Mouse (Mus musculus): Measurements from ENCODE around the gene Gm3854. TPM values are rescaled to one million over a fixed set of nuclear protein-coding genes. Genes with fewer than 3 reads are reported as not detected.

The Gm3854 gene
- polyA plus RNA-seq, 1 experiment from 2014 or later = 3.2 TPM

- no peak within 1 kb of the TSS for H3K27ac ChIP-seq
- H3K9ac ChIP-seq = peak within 1 kb of the TSS; percentile 64
- H3K4me3 ChIP-seq = peak within 1 kb of the TSS; percentile 52
- H3K9me3 ChIP-seq = no peaks in the 10 kb centered on the region
- WGBS = 21% methylated on average over 25 of the region's 25 CpGs
- peak; percentile 91 for ATAC-seq (ENCODE audit: low FRiP score, low read depth)
- peak within 1 kb of the TSS; percentile 69 for H3K4me2 ChIP-seq (replicated peaks)
- peaks cover 24% of the 10 kb centered on the region for H3K36me3 ChIP-seq
- H3K27me3 ChIP-seq = no peaks in the 10 kb centered on the region
- no peaks in the 10 kb centered on the region for H3K4me1 ChIP-seq
These were observed 54.7 kb downstream of the Gm3854 start, which contains the start of gene Smim17 for GRCm38 (mm10) chr7:6397996-6398975. Smim17 (plus strand) TSS chr7:6398715.

Other genes with a start within 250 kb of the Gm3854 start
- 24.2 and 24.4 TPM in 2 replicates for gene Zfp787, start 187.8 kb upstream of the Gm3854 start, polyA plus RNA-seq (2015; fragmentation: Nextera tagmentation; extraction: Ambion mirVana)
- 74.0 and 75.9 TPM in 2 replicates for gene Zfp444, start 171.5 kb upstream of the Gm3854 start, polyA plus RNA-seq (2015; fragmentation: Nextera tagmentation; extraction: Ambion mirVana)
- gene Galp, start 146.7 kb upstream of the Gm3854 start, polyA plus RNA-seq (2015; fragmentation: Nextera tagmentation; extraction: Ambion mirVana) = not detected in 2 replicates
- gene Zscan5b, start 121.5 kb upstream of the Gm3854 start, polyA plus RNA-seq (2015; fragmentation: Nextera tagmentation; extraction: Ambion mirVana) = not detected in 2 replicates
- gene Epp13, start 91.0 kb upstream of the Gm3854 start, polyA plus RNA-seq (2015; fragmentation: Nextera tagmentation; extraction: Ambion mirVana) = not detected in 2 replicates
- 10.0 and 11.9 TPM in 2 replicates for gene Zfp667, start 57.2 kb upstream of the Gm3854 start, polyA plus RNA-seq (2015; fragmentation: Nextera tagmentation; extraction: Ambion mirVana)
- gene Zfp583, start 12.5 kb upstream of the Gm3854 start, polyA plus RNA-seq (2015; fragmentation: Nextera tagmentation; extraction: Ambion mirVana) = 9.3 and 9.6 TPM in 2 replicates
- 2.7 and 3.7 TPM in 2 replicates for gene Zfp78, start 19.5 kb downstream of the Gm3854 start, polyA plus RNA-seq (2015; fragmentation: Nextera tagmentation; extraction: Ambion mirVana)
- gene Zfp28, start 39.5 kb downstream of the Gm3854 start, polyA plus RNA-seq (2015; fragmentation: Nextera tagmentation; extraction: Ambion mirVana) = 11.8 and 12.5 TPM in 2 replicates
- 0.41 TPM in 1 of 2 replicates, not detected in the other for gene Smim17, start 55.0 kb downstream of the Gm3854 start, polyA plus RNA-seq (2015; fragmentation: Nextera tagmentation; extraction: Ambion mirVana)
- gene Gm20715, start 66.5 kb downstream of the Gm3854 start, polyA plus RNA-seq (2015; fragmentation: Nextera tagmentation; extraction: Ambion mirVana) = not detected in 2 replicates
- not detected in 2 replicates for gene Olfr1344, start 94.9 kb downstream of the Gm3854 start, polyA plus RNA-seq (2015; fragmentation: Nextera tagmentation; extraction: Ambion mirVana)
- not detected in 2 replicates for gene Olfr1336, start 112.4 kb downstream of the Gm3854 start, polyA plus RNA-seq (2015; fragmentation: Nextera tagmentation; extraction: Ambion mirVana)
- gene Olfr1346, start 123.3 kb downstream of the Gm3854 start, polyA plus RNA-seq (2015; fragmentation: Nextera tagmentation; extraction: Ambion mirVana) = not detected in 2 replicates
- gene Olfr5, start 143.2 kb downstream of the Gm3854 start, polyA plus RNA-seq (2015; fragmentation: Nextera tagmentation; extraction: Ambion mirVana) = not detected in 2 replicates
- gene Olfr1347, start 156.0 kb downstream of the Gm3854 start, polyA plus RNA-seq (2015; fragmentation: Nextera tagmentation; extraction: Ambion mirVana) = not detected in 2 replicates
- gene Olfr1348, start 165.0 kb downstream of the Gm3854 start, polyA plus RNA-seq (2015; fragmentation: Nextera tagmentation; extraction: Ambion mirVana) = not detected in 2 replicates
- gene Olfr1349, start 179.2 kb downstream of the Gm3854 start, polyA plus RNA-seq (2015; fragmentation: Nextera tagmentation; extraction: Ambion mirVana) = not detected in 2 replicates
- not detected in 2 replicates for gene Olfr1350, start 221.1 kb downstream of the Gm3854 start, polyA plus RNA-seq (2015; fragmentation: Nextera tagmentation; extraction: Ambion mirVana)

All from limb, embryonic 13.5 days (tissue).